Mouse (Mus musculus) WW6 (cell line): ENCODE data around the gene Cnnm2.
"Not testable (repeated sequence)": the region's sequence is repeated elsewhere in the genome, so short reads cannot be mapped to it uniquely, and the experiment has no call there.

Experiments
- DNase-seq: peaks from one replicate; pipeline ENCODE4 v3.0.0-alpha.2; 2013; ENCODE audit warnings: low read depth, low spot score

The Cnnm2 gene

DNA sequence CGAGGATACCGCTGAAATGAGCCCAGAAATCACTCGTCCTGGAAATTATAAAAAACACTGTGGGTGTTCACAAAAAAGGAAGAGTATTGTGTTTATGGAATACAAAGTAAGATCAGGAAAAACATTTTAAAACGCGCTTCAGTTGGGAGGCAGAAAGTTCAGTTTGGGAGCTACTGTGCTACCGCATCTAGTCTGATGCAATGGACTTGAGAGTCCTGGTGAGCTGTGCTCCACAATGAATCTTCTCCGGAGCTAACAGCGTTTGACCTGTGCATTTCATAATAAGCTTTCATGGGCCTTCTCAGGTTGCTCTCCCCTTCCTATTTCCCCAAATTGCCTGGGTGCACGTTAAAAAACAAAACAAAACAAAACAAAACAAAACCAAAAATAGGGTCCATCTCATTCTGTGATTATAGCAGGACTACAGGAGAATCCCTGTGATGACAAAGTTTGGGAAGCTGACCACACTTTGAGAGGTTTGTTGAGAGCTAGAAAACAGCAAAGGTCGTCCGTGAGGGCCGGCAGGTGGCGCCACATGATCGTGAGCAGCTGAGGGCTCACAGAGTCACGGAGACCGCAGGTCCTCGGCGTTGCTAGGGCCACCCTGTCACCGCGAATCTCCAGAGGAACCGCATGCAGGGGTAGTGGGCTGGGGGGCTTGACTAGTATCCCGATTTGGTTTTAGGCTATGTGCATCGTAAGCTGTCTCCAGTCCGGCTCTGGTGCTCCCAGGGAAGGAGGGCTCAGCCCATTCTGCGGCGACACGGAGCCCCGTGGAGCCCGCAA, 828 bp upstream of the Cnnm2 start:
- DNase-seq = peak; percentile 73

DNA sequence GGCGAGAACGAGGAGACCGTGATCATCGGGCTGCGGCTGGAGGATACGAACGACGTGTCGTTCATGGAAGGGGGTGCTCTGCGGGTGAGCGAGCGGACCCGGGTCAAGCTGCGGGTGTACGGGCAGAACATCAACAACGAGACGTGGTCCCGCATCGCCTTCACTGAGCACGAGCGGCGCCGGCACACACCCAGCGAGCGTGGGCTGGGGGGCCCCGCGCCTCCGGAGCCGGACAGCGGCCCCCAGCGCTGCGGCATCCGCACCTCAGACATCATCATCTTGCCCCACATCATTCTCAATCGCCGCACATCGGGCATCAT, 535 bp downstream of the Cnnm2 start:
- DNase-seq = no peak

DNA sequence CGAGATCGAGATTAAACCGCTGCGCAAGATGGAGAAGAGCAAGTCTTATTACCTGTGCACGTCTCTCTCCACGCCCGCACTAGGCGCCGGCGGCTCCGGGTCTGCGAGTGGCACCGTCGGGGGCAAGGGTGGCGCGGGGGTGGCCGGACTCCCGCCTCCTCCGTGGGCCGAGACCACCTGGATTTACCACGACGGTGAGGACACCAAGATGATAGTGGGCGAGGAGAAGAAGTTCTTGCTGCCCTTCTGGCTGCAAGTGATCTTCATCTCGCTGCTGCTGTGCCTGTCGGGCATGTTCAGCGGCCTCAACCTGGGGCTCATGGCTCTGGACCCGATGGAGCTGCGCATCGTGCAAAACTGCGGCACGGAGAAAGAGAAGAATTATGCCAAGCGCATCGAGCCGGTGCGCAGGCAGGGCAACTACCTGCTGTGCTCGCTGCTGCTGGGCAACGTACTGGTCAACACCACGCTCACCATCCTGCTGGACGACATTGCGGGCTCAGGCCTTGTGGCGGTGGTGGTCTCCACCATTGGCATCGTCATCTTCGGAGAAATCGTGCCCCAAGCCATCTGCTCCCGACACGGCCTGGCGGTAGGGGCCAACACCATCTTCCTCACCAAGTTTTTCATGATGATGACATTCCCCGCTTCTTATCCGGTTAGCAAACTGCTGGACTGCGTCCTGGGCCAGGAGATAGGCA, 1.0 kb downstream of the Cnnm2 start:
- no peak for DNase-seq

DNA sequence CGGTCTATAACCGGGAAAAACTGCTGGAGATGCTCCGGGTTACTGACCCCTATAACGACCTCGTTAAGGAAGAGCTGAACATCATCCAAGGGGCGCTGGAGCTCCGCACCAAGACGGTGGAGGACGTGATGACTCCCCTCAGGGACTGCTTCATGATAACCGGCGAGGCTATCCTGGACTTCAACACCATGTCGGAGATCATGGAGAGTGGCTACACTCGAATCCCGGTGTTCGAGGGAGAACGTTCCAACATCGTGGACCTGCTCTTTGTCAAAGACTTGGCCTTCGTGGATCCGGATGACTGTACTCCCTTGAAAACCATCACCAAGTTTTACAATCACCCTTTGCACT, 1.6 kb downstream of the Cnnm2 start:
- DNase-seq = no peak

DNA sequence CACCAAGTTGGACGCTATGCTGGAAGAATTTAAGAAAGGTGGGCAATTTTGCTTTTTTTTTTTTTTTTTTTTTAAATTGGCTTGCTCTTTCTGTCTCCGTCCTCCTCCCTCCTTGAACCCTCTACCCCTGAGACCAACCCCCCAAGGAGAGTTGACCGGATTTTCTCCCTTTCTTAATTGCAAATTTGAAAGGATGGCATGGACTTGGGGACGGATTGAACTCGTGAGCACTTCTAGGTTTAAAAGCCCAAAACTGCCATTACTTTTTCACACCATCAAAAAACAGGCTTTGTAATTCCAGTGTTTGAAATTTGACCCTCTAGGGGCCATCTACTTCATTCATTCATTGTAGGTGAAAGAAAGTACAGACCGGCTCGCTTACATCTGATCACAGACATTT, 2.0 kb downstream of the Cnnm2 start:
- DNase-seq = no peak

DNA sequence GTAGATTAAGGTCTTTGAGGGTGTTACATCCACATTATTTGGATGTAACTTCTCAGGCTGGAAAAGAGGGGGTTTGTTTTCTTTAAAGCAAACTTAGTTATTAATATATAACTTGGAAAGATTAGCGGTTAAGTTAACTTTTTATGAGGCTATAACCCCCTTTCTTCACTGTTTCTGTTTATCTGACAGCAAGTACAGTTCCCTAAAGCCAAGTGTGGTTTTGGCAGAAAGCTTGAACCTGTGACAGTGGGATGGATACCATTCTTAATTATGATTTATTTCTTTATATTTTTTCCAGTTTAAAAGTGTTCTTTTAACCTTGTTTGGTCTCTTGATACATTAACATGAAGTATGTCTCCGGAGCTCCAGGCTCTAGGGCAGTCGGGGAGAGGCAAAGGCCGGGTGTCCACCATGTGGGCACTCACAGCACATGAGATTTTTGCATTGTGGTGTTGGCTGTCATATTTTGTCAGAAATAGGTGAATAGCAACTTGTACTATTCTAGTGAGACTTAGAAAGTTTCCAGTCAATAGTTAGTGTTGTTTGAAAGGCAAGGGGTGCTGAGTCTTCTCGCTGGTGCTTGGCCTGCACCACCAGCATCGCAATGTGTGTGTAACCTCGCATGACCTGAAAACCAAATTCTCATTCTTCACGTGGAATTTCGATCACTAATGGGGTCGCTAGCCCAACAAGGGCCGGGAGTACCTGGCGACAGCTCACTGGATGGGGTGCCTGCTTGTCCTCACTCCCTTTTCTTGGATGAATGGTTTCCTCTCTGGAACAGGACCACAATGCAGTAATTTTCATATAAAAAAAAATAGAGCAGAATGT, 2.8 kb downstream of the Cnnm2 start:
- DNase-seq = no peak

DNA sequence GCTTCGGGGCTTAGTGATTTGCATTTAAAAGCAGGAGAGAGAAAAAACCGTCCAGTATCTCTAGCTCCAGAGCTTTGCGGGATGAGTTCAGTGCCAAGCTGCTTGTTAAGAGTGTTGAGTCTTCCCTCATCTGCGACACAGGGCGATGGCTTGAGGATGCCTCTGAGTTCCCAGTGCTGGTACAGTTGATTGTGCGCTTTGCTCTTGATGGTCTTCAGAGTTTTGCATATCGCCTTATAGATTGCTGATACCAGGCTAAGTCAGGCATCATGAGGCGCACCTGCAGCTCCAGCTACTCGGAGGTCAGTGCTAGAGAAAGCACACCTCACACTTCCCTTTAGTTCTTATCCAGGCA, 3.3 kb downstream of the Cnnm2 start:
- DNase-seq = no peak

DNA sequence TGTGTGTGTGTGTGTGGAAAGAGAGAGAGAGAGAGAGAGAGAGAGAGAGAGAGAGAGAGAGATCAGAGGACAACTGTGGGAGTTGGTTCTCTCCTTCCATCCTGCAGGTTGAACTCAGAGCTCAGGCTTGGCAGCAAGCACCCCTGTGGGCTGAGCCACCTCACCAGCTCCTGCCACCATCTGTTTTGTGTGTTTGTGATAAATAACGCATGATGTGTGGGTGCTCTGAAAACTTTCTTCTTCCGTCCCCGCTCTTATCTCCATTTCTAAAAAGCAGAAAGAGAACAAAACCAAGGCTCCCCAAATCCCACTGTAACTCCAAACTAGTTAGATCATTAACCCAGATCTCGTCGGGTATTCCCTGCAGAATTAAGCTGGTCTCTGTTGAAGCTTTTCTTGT, 4.7 kb downstream of the Cnnm2 start:
- DNase-seq = no peak

DNA sequence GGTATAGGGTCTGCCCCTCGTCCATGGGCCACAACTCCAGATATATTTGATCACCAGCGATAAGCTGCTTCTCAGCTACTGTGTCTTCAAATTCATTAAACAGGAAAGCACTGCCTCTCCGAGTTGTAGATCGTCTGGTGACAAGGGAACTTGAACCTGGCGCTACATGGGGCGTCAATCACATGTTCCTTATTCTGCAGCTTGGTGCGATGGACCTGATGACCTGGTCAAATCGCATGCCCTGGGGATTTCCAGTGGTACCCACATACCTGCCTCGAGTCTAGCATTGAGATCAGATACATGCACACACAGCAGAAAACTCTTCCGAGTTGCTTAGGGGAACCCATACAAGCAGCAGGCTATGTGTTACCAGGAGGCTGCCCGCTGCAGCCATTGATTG, 8.4 kb downstream of the Cnnm2 start:
- DNase-seq = no peak

DNA sequence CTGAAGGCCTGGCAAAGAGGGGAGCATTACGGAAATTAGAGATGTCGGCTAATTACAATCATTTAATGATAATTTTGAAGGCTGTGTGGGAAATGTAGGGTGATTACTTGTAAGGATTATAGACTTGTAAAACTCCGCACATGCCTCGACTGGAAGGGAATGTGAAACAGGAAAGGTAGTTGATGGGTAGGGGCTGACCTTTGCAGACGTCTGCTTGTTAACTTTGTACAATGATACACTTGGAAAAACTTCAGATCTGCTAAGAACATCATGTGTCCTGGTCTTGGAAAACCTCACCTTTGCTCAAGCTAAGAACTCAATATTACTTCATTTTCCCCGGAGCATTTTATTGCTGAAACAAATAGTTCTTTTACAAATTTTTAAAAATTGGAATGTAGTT, 10.4 kb downstream of the Cnnm2 start:
- DNase-seq = no peak

DNA sequence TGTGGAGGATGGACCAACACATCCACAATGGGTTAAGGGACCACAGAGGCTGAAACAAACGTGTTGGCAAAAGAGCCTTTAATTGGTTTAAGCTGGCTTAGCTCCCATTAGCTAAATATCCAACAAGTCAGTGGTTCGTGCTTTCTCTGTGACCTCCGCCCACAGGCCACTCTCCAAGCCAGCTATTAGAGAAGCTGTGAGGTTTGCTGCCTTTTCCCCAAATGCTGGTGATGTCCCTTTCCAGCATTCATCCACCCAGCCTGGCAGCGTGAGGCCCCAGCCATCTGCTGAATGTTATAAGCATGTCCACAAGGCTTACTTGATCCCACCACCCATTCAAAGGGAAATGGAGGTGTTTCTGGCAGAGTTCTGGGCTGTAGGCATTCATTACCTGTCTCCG, 15.0 kb downstream of the Cnnm2 start:
- no peak for DNase-seq

DNA sequence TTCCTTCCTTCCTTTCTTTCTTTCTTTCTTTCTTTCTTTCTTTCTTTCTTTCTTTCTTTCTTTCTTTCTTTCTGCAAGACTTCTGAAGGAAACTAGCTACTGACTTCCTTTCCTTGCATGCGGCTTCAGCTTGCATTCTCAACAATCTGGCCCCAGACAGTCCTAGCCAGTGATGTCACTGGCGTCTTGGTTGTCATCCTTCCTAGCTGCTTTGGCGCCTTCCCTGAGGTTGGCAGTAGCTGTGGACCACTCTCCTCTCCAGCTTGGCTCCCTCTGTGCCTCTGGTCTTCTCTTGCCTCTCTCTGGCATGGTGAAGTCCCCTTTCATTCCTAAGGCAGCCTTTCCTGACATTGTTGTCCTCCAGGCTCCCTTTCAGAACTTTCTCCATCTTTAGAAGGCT, 15.5 kb downstream of the Cnnm2 start:
- DNase-seq = no peak

DNA sequence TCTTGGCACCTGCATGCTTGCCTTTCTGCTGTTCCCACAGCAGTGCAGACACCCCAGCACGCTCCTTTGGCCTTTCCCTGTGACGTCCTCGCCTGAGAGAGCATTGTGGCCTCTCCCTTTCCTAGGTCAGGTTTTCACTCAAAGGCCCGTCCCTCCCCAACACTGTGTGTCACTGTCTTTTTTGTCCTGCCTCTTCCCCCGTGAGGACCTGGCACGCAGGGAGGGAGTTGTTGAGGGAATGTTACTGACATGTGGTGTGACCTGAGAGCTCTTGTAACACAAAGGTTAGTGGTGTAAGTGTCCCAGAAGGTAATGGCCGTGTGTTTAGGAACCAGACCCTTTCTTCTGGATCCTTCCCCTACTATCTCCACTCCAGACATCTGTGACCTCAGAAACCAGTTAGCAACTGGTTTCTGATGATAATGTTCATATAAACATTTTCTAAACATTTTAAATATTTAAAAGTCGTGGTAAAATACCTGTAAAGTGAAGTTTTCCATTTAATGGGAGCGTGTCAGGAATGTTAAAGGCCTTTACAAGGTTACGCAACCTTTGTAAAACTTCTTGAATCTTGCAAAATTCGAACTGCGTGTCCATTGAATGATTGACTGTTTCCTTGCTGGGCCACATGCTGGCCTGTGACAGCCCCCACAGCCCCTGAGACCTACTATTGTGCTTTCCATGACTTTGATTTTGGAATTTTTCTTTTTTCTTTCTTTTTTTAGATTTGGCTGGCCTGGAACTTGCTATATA, 16.7 kb downstream of the Cnnm2 start:
- no peak for DNase-seq

DNA sequence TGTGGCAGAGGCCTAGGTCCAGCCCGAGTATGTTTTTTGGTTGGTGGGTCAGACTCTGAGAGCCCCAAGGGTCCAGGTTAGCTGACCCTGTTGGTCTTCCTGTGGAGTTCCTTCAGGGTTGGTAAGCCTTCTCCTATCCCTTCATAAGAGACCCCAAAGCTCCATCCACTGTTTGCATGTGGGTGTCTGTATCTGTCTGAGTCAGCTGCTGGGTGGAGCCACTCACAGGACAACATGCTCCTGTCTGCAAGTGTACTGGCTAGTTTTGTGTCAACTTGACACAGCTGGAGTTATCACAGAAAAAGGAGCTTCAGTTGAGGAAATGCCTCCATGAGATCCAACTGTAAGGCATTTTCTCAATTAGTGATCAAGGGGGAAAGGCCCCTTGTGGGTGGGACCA, 17.7 kb downstream of the Cnnm2 start:
- DNase-seq = not testable (repeated sequence)

DNA sequence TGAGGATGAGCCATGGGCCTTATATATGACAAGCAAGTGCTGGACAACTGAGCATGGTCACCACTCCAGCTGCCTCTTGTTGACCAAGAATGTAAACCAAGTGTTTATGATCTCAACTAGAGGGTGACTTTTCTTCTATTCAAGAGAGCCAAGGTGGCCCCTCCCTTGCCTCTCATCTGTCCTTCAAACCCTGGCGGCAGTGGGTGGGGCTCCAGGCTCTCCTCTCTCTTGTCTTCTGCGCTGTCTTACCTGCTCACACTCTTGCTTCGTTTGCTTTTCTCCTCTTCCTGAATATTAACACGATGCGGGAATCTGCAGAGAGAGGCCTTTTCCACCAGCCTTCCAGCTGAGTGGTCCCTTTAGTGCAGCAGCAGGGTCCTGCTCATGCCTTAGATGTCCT, 22.6 kb downstream of the Cnnm2 start:
- DNase-seq = no peak

DNA sequence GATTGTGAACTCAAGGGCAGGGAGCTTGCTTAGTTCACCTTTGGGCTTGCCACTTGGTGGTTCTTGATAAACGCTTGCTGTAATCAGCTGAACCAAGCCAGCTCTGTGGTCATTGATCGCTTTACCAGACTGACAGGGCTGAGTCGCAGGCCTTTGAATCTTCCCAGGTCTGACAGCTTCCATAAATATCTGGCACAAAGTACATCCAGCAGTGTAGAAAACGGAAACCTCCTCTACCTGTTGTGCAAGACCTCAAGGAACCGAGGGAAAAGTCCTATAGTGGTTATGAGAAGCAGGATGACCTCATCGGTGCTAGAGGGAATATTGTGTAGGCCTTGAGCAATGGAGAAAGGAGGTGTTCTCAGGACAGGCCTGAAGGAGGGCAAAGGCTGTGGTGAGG, 23.1 kb downstream of the Cnnm2 start:
- no peak for DNase-seq

DNA sequence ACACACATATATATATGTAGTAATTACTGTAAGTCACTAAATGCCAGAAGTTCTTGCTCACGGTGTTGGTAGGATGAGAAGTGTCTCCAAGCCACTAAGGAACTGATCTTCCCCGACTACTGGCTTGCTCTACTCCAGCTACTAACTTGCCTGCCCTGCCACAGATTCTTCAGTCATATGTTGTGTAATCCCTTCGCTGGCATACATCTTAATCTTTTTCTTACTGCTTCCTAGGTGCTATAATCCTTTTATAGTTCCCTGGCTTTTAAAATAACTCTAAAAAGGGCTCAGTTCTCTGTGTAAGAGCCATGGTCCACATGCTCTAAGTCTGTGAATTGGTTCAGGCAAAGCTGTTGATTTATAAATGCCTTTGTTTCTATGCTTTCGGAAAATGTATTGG, 24.2 kb downstream of the Cnnm2 start:
- DNase-seq = no peak

DNA sequence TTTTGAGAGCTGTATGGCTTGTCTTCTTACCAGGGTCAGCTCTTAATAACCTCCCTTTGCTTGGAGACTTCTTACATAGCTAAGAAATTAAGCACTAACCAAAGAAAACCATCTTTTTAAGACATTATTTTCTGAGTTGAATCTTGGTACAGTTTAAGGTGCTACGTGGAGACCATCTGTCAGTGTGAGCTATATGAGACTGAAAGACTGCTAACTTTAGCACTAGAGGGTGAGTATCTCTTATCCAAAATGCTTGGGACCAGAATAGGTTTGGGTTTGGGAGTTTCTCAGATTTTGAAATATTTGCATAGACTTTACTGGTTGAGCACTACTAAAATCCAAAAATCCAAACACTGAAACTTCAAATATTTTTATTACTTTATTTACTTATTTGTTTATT, 28.4 kb downstream of the Cnnm2 start:
- no peak for DNase-seq

DNA sequence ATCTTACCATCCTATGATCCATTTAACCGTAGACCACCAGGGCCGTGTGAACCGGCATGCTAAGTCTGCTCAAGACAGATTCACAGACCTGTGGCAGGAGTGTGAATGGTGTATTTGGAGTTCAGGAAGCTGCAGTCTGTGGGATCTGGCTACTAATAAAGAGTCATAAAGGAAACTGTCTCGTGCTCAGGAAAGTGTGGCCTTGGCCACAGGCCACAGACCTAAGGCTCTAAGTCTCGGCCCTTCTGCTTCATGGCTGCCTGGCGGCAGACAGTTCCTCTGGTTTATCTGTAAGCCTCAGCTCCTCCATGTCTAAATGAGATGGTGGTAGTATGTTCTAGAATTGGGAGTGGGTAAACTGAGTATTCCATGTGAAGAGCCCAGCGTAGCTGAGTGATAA, 30.0 kb downstream of the Cnnm2 start:
- no peak for DNase-seq

DNA sequence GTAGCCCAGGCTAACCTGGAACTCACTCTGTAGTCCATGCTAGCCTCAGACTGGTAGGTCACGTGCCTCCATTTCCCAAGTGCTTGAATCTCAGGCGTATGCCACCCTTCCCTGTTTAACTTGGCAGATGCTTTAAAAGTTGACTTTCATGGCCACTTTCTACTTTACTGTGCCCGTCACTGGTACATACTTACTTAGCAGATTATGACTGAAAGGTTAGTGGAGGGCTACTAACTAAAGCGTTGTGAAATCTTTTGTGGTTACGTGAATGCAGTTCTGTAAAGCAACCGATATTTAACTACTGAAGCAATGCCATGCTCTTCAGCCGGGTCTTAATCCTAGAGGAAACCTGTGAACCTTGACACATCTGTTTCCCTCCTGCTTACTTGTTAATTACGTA, 30.5 kb downstream of the Cnnm2 start:
- no peak for DNase-seq

DNA sequence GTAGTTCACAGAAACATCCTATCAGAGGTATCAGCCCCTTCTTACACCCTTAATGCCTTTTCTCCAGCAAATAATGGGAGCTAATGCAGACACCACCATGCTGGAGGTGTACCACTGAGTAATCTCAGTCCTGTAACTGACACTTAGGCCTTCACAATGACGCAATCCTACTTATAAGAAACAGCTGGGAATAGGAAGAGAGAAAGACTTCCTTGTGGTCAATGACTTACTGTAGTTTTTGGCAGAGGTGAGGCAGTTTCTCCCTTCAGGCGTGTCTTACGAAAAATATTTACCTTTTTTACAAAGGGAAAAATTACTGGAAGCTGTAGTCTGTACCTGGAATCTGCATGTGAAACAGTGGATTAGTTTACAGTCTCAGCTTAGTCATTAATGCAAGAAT, 31.1 kb downstream of the Cnnm2 start:
- no peak for DNase-seq

DNA sequence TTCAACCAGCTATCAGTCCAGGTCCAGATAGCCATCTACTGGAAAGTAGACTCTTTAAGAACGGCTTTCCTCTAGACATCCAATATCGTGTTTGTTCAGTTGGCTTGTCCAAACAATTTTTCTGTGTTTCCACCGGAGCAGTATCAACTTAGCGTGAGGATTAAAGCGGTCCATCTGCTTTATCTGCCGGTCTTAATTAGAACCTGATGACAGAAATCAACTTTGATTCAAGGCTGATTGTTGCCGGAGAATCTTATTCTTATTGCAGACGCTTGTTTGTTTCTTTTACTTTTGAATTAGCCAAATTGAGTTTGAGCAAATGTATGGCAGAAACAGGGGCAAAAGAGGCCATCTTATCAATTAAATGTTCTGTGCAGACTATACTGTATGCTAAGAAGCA, 32.8 kb downstream of the Cnnm2 start:
- DNase-seq = no peak
